Mouse (Mus musculus): ENCODE measurements around the gene Mrpl4.
"Not testable (repeated sequence)": the region's sequence is repeated elsewhere in the genome, so short reads cannot be mapped to it uniquely, and the experiment has no call there.

The Mrpl4 gene

GRCm38 (mm10) chr9:20986952-20987686 lies 15.4 kb upstream of the Mrpl4 start:
- no peak for DNase-seq (ENCODE audit: low read depth, low spot score)

GRCm38 (mm10) chr9:20987953-20988352 lies 14.6 kb upstream of the Mrpl4 start:
- DNase-seq (ENCODE audit: low read depth, low spot score), result no peak

GRCm38 (mm10) chr9:20990861-20991260 lies 11.7 kb upstream of the Mrpl4 start:
- peak; percentile 41 for DNase-seq (ENCODE audit: low read depth, low spot score)

- DNase-seq (ENCODE audit: low read depth, low spot score), result no peak
Measured at GRCm38 (mm10) chr9:20991587-20991986, 11.0 kb upstream of the Mrpl4 start.

GRCm38 (mm10) chr9:20993165-20993898 lies 9.2 kb upstream of the Mrpl4 start:
- DNase-seq (ENCODE audit: low read depth, low spot score), result no peak

GRCm38 (mm10) chr9:20995069-20995468 lies 7.5 kb upstream of the Mrpl4 start:
- no peak for DNase-seq (ENCODE audit: low read depth, low spot score)

GRCm38 (mm10) chr9:20997065-20997464 lies 5.5 kb upstream of the Mrpl4 start:
- no peak for DNase-seq (ENCODE audit: low read depth, low spot score)

- not testable (repeated sequence) for DNase-seq (ENCODE audit: low read depth, low spot score)
Measured at GRCm38 (mm10) chr9:20998337-20998736, 4.2 kb upstream of the Mrpl4 start.

GRCm38 (mm10) chr9:21000811-21001210 lies 1.7 kb upstream of the Mrpl4 start:
- DNase-seq (ENCODE audit: low read depth, low spot score), result no peak

- DNase-seq (ENCODE audit: low read depth, low spot score), result no peak
Measured at GRCm38 (mm10) chr9:21001651-21002200, 812 bp upstream of the Mrpl4 start.

- DNase-seq (ENCODE audit: low read depth, low spot score), result no peak
Measured at GRCm38 (mm10) chr9:21002270-21002626, 290 bp upstream of the Mrpl4 start.

GRCm38 (mm10) chr9:21007313-21007952 lies 4.9 kb downstream of the Mrpl4 start:
- DNase-seq (ENCODE audit: low read depth, low spot score), result no peak

GRCm38 (mm10) chr9:21008007-21008406 lies 5.5 kb downstream of the Mrpl4 start:
- no peak for DNase-seq (ENCODE audit: low read depth, low spot score)

GRCm38 (mm10) chr9:21010362-21010761 lies 7.8 kb downstream of the Mrpl4 start:
- no peak for DNase-seq (ENCODE audit: low read depth, low spot score)

- DNase-seq (ENCODE audit: low read depth, low spot score), result not testable (repeated sequence)
Measured at GRCm38 (mm10) chr9:21010939-21011541, 8.5 kb downstream of the Mrpl4 start.

GRCm38 (mm10) chr9:21011846-21012312 lies 9.3 kb downstream of the Mrpl4 start:
- no peak for DNase-seq (ENCODE audit: low read depth, low spot score)

- no peak for DNase-seq (ENCODE audit: low read depth, low spot score)
Measured at GRCm38 (mm10) chr9:21012368-21012767, 9.8 kb downstream of the Mrpl4 start.

- no peak for DNase-seq (ENCODE audit: low read depth, low spot score)
Measured at GRCm38 (mm10) chr9:21014691-21015570, 12.4 kb downstream of the Mrpl4 start.

GRCm38 (mm10) chr9:21015571-21016130 lies 13.1 kb downstream of the Mrpl4 start, which contains the start of gene Icam1:
Icam1 (plus strand) TSS chr9:21015985.
- no peak for DNase-seq (ENCODE audit: low read depth, low spot score)
